Mouse (Mus musculus) layer of hippocampus, adult 6 months (tissue): ENCODE measurements around the gene A3galt2. TPM values are rescaled to one million over a fixed set of nuclear protein-coding genes. Genes with fewer than 3 reads are reported as not detected.

Experiments used
- long read RNA-seq, 2 experiments: library from polyadenylated mRNA; unstranded; transcript quantifications; one replicate each; pipeline ENCODE4 v2.0.0; 2019 to 2020
- polyA plus RNA-seq: library from polyadenylated mRNA; unstranded; fragments of <200 nt; fragmentation: Nextera tagmentation; gene quantifications from 2 replicates; pipeline ENCODE4 v1.2.3, GENCODE M21; 2021

The A3galt2 gene
- polyA plus RNA-seq, result not detected in 2 replicates
- long read RNA-seq, experiment 1, result 0 reads
- long read RNA-seq, experiment 2, result 0 reads

DNA sequence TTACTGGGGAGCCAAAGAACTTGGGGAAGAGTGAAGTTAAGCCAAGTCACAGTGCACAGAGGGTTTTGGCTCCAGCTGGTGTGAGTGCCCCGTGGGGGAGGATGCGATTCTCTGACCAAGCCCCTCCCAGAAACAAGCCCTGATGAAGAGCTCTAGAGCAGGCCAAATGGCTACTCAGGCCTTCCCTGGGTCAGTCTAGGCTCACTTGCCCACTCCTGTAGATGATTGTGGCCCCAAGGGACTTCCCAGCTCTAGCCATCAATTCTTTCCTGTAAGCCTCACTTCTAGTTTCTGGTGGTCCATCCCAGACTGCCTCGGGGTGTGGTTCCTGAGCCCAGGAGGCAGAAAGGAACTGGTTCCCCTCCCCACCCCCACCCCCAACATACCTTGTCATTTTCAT, at the start of gene A3galt2:
TSS of gene A3galt2 (plus strand) at position 301 of the 400 bp plus-strand sequence.

GRCm38 (mm10) chr4:128806043-128806826, 51.1 kb downstream of the A3galt2 start, which contains the start of gene Zfp362:
Zfp362 (minus strand) TSS chr4:128806045.

Other genes starting within 250 kb of the A3galt2 start
- 0.84 and 0.93 TPM in 2 replicates for gene Zscan20, start 145.3 kb upstream of the A3galt2 start, polyA plus RNA-seq
- 0.48 and 0.51 TPM in 2 replicates for gene Tlr12, start 136.7 kb upstream of the A3galt2 start, polyA plus RNA-seq
- 10.7 and 11.2 TPM in 2 replicates for gene Phc2, start 100.7 kb upstream of the A3galt2 start, polyA plus RNA-seq
- 4.8 and 6.0 TPM in 2 replicates for gene Zfp362, start 50.7 kb downstream of the A3galt2 start, polyA plus RNA-seq
- 4.8 and 7.2 TPM in 2 replicates for gene Trim62, start 128.2 kb downstream of the A3galt2 start, polyA plus RNA-seq
- 5.8 and 6.2 TPM in 2 replicates for gene Azin2, start 207.1 kb downstream of the A3galt2 start, polyA plus RNA-seq
- gene Ak2, start 236.6 kb downstream of the A3galt2 start, polyA plus RNA-seq, result 30.3 and 35.0 TPM in 2 replicates